Mouse (Mus musculus) bone marrow macrophage, adult 2 months (primary cell): ENCODE measurements around the gene Skap1.

Experiments
- CTCF ChIP-seq: IDR thresholded peaks from 2 replicates; pipeline ENCODE4 v1.5.1; 2012; ENCODE audit warnings: low read depth, mild to moderate bottlenecking, low read length, moderate library complexity
- POLR2A ChIP-seq: IDR thresholded peaks from 2 replicates; pipeline ENCODE4 v1.6.1; 2012; ENCODE audit warnings: mild to moderate bottlenecking, low read depth, low read length, borderline replicate concordance

GRCm38 (mm10) chr11:96421517-96422265, 42.7 kb upstream of the Skap1 start:
- no peak for TF ChIP-seq POLR2A
- no peak for TF ChIP-seq CTCF
